Mouse (Mus musculus): ENCODE results near the gene Mcl1. TPM values are rescaled to one million over a fixed set of nuclear protein-coding genes. Genes with fewer than 3 reads are reported as not detected.

The Mcl1 gene
- polyA plus RNA-seq, 1 experiment from 2014 or later = 83.3 TPM

DNA sequence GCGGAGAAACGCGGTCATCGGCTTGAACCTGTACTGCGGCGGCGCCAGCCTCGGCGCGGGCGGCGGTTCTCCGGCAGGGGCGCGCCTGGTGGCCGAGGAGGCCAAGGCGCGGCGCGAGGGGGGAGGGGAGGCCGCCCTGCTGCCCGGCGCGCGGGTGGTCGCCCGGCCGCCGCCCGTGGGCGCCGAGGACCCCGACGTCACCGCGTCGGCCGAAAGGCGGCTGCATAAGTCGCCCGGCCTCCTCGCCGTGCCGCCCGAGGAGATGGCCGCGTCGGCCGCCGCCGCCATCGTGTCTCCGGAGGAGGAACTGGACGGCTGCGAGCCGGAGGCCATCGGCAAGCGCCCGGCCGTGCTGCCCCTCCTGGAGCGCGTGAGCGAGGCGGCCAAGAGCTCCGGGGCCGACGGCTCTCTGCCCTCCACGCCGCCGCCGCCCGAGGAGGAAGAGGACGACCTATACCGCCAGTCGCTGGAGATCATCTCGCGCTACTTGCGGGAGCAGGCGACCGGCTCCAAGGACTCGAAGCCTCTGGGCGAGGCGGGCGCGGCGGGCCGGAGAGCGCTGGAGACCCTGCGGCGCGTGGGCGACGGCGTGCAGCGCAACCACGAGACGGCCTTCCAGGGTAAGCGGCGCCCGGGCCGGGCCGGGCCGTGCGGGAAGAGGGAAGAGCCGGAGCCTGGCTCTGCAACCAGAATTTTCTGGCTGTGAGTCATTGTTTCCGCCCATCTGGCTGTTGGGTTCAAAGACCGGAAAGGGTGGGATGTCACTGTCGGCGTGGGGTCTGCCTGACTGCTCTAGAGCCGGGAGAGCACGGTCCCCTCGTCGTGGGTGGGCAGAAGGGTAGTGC, 502 bp downstream of the Mcl1 start:
- Histone ChIP-seq H3K4me2 (ENCODE audit: low read depth, low read length) (peak overlapping the region; percentile 81), H3K27ac (replicated peaks; ENCODE audit: low read depth, low read length) (peak overlapping the region; percentile 91), H3K9me3 (replicated peaks; ENCODE audit: control insufficient read depth, low read length) (no peaks in the 10 kb centered on the region), H3K9ac (replicated peaks; ENCODE audit: low read length) (peak overlapping the region; percentile 99), H3K36me3 (replicated peaks; ENCODE audit: control insufficient read depth, insufficient read depth, low read depth, low read length) (peaks cover 6% of the 10 kb centered on the region), H3K4me1 (ENCODE audit: control insufficient read depth, insufficient read depth, low read length) (0 out of 2 replicates have a peak, but pooled peaks cover 6% of the 10 kb centered on the region), H3K27me3 (ENCODE audit: control insufficient read depth, insufficient read depth, low read length) (no peaks in the 10 kb centered on the region), H3K4me3 (ENCODE audit: low read depth, low read length) (peak overlapping the region; percentile 99)
- DNase-seq (ENCODE audit: low spot score) = peak; percentile 86
- WGBS = under 1% methylated on average over 85 of the region's 113 CpGs
- peak; percentile 54 for ATAC-seq (replicated peaks; ENCODE audit: insufficient number of reproducible peaks, low FRiP score, low TSS enrichment, low read depth)

DNA sequence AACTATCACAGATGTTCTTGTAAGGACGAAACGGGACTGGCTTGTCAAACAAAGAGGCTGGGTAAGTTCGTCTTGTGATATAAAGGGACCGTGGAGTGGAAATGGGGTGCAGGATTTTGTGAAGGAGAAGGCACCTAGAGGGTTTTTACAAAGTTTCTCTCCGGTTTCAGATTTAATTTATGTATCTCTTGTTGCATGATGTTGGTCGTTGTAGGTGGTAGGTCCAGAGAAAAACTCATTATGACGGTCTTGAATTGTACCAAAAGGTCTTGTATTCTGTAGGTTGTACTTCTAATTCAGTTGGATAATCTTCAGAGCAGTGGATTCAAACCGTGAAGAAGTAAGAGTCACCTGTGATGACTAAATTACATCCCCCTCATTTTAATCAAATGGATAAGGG, 1.4 kb downstream of the Mcl1 start:
- DNase-seq (ENCODE audit: low spot score) = no peak
- Histone ChIP-seq H3K27ac (replicated peaks; ENCODE audit: low read depth, low read length) (peak overlapping the region; percentile 91; the same call in 1 of the 2 replicates), H3K36me3 (replicated peaks; ENCODE audit: control insufficient read depth, insufficient read depth, low read depth, low read length) (peaks cover 6% of the 10 kb centered on the region), H3K4me3 (ENCODE audit: low read depth, low read length) (peak overlapping the region; percentile 99), H3K4me1 (ENCODE audit: control insufficient read depth, insufficient read depth, low read length) (0 out of 2 replicates have a peak, but pooled peaks cover 6% of the 10 kb centered on the region), H3K9me3 (replicated peaks; ENCODE audit: control insufficient read depth, low read length) (no peaks in the 10 kb centered on the region), H3K4me2 (ENCODE audit: low read depth, low read length) (peak overlapping the region; percentile 81), H3K27me3 (ENCODE audit: control insufficient read depth, insufficient read depth, low read length) (no peaks in the 10 kb centered on the region), H3K9ac (replicated peaks; ENCODE audit: low read length) (peak overlapping the region; percentile 99)
- WGBS = 6% methylated on average over 8 of the region's 8 CpGs
- ATAC-seq (replicated peaks; ENCODE audit: insufficient number of reproducible peaks, low FRiP score, low TSS enrichment, low read depth) = no peak

DNA sequence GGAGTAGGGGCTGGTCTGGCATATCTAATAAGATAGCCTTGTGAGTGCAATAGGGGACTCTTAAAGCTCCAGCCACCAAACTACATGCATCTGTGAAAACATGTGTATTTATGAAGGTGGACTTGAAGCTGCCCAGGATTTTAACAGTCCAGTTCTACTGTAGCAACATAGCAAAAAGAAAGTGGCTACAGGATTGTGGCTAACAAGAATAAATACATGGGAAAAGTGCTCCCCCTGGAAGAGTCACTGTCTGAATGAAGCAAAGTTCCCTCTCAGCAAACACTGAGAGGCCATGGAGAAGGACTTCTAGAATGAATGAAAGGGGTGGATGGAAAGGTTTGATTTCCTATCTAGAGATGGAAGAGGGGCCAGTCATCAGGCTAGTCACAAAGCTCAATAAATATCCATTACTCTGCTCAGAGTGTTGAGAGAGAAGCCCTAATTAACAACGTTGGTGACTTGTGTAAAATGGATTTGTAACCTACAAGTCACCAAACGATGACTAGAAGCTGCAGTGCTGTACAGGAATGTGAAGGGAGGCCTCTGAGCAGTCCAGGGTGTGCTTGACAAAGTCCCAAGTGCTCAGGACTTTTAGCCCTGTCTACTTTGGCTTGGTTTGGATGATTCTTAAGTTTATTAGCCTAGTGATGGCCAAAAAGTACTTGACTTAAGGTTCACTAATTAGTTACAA, 2.3 kb downstream of the Mcl1 start:
- Histone ChIP-seq H3K27ac (replicated peaks; ENCODE audit: low read depth, low read length) (no peak overlapping the region), H3K36me3 (replicated peaks; ENCODE audit: control insufficient read depth, insufficient read depth, low read depth, low read length) (peaks cover 6% of the 10 kb centered on the region), H3K27me3 (ENCODE audit: control insufficient read depth, insufficient read depth, low read length) (no peaks in the 10 kb centered on the region), H3K4me3 (ENCODE audit: low read depth, low read length) (peak overlapping the region; percentile 99), H3K4me2 (ENCODE audit: low read depth, low read length) (peak overlapping the region; percentile 81), H3K9me3 (replicated peaks; ENCODE audit: control insufficient read depth, low read length) (no peaks in the 10 kb centered on the region), H3K9ac (replicated peaks; ENCODE audit: low read length) (peak overlapping the region; percentile 99), H3K4me1 (ENCODE audit: control insufficient read depth, insufficient read depth, low read length) (0 out of 2 replicates have a peak, but pooled peaks cover 6% of the 10 kb centered on the region)
- ATAC-seq (replicated peaks; ENCODE audit: insufficient number of reproducible peaks, low FRiP score, low TSS enrichment, low read depth) (no peak), DNase-seq (ENCODE audit: low spot score) (no peak)
- WGBS = 46% methylated on average over 2 of the region's 2 CpGs

DNA sequence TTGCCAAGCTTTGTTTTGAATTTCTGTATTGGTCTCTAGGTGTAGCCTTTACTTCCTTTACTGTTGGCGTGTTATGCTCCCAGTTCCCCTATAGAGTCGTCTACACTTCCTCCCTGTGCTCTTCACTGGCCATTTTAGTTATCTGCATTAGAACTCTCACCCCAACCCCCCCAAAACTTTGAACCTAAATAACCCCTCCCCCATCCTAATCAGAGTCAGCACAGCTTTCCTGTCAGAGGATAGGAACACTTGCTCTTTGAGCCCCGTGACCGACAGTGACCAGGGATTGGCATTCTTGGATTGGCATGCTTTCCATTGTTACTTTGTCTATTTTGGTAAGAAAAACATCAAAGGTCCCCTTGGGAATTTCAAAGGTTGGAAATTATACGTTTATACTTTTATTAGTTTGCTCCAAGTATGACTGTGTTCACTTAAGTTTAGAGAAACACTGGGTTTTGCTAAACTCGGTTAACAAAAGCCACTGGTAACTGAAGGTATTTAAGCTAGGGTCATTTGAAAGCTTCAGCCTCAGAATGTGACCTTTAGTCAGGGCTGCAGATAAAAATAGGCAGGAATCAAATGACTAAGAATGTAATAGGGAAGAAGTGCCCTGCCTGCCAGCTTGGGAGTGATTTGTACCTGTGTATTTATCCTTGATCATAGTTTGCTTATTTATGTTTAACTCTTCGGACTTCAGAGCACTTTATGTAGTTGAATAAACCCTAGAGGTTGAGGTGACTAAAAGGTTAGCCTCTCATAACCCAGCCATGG, 3.5 kb downstream of the Mcl1 start:
- H3K4me2 ChIP-seq (ENCODE audit: low read depth, low read length) = no peak overlapping the region; the same call in 1 of the 2 replicates
- H3K9ac ChIP-seq (replicated peaks; ENCODE audit: low read length) = no peak overlapping the region
- no peaks in the 10 kb centered on the region for H3K9me3 ChIP-seq (replicated peaks; ENCODE audit: control insufficient read depth, low read length)
- peaks cover 6% of the 10 kb centered on the region for H3K36me3 ChIP-seq (replicated peaks; ENCODE audit: control insufficient read depth, insufficient read depth, low read depth, low read length)
- no peak overlapping the region for H3K27ac ChIP-seq (replicated peaks; ENCODE audit: low read depth, low read length)
- H3K4me1 ChIP-seq (ENCODE audit: control insufficient read depth, insufficient read depth, low read length) = 0 out of 2 replicates have a peak, but pooled peaks cover 6% of the 10 kb centered on the region
- no peak overlapping the region for H3K4me3 ChIP-seq (ENCODE audit: low read depth, low read length)
- WGBS = 51% methylated on average over 7 of the region's 7 CpGs
- DNase-seq (ENCODE audit: low spot score) (no peak), ATAC-seq (replicated peaks; ENCODE audit: insufficient number of reproducible peaks, low FRiP score, low TSS enrichment, low read depth) (no peak)
- no peaks in the 10 kb centered on the region for H3K27me3 ChIP-seq (ENCODE audit: control insufficient read depth, insufficient read depth, low read length)

DNA sequence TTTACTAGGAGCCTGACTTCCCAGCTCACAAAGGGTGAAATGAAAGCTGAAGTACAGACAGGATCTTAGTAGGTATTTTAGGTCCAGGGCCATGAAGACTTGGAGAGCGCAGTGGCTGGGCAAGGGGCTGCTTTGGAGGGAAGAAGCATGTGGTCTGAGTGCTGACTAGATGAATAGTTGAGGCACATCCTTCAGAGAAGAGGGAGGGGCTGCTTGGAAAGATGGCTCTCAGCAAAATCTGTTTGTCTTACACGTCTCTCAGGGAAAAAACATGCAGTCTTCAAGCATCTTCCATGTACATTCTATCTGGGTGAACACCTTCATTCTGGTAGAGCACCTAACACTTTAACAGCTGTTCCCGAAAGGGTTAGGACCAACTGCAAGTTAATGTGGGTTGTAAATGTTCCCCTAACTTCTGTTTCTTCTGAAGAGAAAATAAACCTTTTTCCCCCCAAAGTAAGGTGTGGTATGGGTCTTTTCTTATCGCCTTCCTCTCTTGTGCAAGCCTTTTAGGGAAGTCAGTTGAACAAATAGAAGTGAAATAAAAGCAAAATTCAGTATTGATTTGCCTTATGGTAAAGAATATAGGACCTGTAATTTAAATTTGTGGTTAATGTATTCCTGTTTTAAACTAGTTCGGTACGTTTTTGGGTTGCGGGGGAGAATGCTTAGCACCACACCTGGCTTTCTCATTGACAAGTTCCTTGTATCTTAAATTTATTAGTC, 4.3 kb downstream of the Mcl1 start:
- H3K9ac ChIP-seq (replicated peaks; ENCODE audit: low read length) = no peak overlapping the region
- no peak overlapping the region for H3K4me2 ChIP-seq (ENCODE audit: low read depth, low read length)
- H3K4me3 ChIP-seq (ENCODE audit: low read depth, low read length) = no peak overlapping the region
- ATAC-seq (replicated peaks; ENCODE audit: insufficient number of reproducible peaks, low FRiP score, low TSS enrichment, low read depth) (no peak), DNase-seq (ENCODE audit: low spot score) (no peak)
- H3K36me3 ChIP-seq (replicated peaks; ENCODE audit: control insufficient read depth, insufficient read depth, low read depth, low read length) = peaks cover 6% of the 10 kb centered on the region
- 89% methylated on average over 7 of the region's 7 CpGs for WGBS
- H3K27me3 ChIP-seq (ENCODE audit: control insufficient read depth, insufficient read depth, low read length) = no peaks in the 10 kb centered on the region
- no peaks in the 10 kb centered on the region for H3K9me3 ChIP-seq (replicated peaks; ENCODE audit: control insufficient read depth, low read length)
- H3K27ac ChIP-seq (replicated peaks; ENCODE audit: low read depth, low read length) = no peak overlapping the region
- H3K4me1 ChIP-seq (ENCODE audit: control insufficient read depth, insufficient read depth, low read length) = peaks cover 6% of the 10 kb centered on the region; the same call in 1 of the 2 replicates

DNA sequence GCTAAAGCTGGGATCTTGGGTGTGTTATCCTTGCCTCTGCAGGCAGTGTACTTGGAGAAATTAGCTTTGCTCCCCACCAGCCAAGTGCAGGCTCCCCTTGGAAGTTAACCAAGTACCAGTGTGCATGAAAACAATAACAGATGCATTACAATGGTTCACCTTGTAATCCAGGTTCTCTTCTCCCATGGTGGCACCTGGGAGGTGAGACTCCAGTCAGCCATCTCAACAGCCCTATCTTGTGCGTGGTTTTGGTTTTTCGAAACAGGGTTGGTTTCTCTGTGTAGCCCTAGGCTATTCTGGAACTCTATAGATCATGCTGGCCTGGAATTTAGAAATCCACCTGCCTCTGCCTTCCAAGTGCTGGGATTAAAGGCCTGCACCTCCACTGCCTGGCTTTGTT, 4.9 kb downstream of the Mcl1 start:
- peaks cover 6% of the 10 kb centered on the region for H3K36me3 ChIP-seq (replicated peaks; ENCODE audit: control insufficient read depth, insufficient read depth, low read depth, low read length)
- H3K9ac ChIP-seq (replicated peaks; ENCODE audit: low read length) = no peak overlapping the region
- 82% methylated on average over 2 of the region's 2 CpGs for WGBS
- H3K4me2 ChIP-seq (ENCODE audit: low read depth, low read length) = no peak overlapping the region
- ATAC-seq (replicated peaks; ENCODE audit: insufficient number of reproducible peaks, low FRiP score, low TSS enrichment, low read depth) (no peak), DNase-seq (ENCODE audit: low spot score) (no peak)
- peaks cover 6% of the 10 kb centered on the region; the same call in 1 of the 2 replicates for H3K4me1 ChIP-seq (ENCODE audit: control insufficient read depth, insufficient read depth, low read length)
- H3K27ac ChIP-seq (replicated peaks; ENCODE audit: low read depth, low read length) = no peak overlapping the region
- no peaks in the 10 kb centered on the region for H3K9me3 ChIP-seq (replicated peaks; ENCODE audit: control insufficient read depth, low read length)
- no peaks in the 10 kb centered on the region for H3K27me3 ChIP-seq (ENCODE audit: control insufficient read depth, insufficient read depth, low read length)
- no peak overlapping the region for H3K4me3 ChIP-seq (ENCODE audit: low read depth, low read length)

DNA sequence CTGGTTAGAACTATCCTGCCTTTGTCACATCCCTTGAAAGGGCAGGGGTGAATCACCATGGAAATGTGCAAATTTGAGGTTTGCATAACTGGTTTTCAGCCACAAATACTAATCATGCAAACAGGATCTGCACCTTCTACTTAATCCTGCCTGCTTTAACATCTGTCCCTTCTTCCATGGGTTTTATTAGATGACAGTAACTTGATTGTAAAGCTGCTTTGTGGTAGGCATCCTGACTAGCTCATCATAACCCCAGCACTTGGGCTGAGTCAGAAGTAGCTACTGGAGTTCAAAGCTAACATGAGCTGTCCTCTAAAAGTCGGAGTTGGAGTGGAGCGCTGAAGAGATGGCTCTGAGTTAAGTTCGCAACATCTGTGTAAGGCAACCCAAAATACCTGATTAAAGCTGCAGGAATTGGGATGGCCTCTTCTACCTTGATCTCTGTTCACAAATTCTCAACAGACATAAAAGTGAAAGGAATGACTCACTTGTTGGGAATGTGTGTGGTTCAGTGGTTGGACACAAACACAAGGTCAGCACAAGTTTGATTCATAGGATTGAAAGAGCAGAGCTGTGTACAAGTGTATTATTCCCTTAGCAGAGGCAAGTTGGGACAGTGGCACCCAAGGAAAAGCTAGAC, 5.5 kb downstream of the Mcl1 start:
- no peak for ATAC-seq (replicated peaks; ENCODE audit: insufficient number of reproducible peaks, low FRiP score, low TSS enrichment, low read depth)
- no peak overlapping the region for H3K4me3 ChIP-seq (ENCODE audit: low read depth, low read length)
- peaks cover 6% of the 10 kb centered on the region for H3K36me3 ChIP-seq (replicated peaks; ENCODE audit: control insufficient read depth, insufficient read depth, low read depth, low read length)
- peaks cover 6% of the 10 kb centered on the region; the same call in 1 of the 2 replicates for H3K4me1 ChIP-seq (ENCODE audit: control insufficient read depth, insufficient read depth, low read length)
- H3K4me2 ChIP-seq (ENCODE audit: low read depth, low read length) = no peak overlapping the region
- no peak for DNase-seq (ENCODE audit: low spot score)
- no peak overlapping the region for H3K9ac ChIP-seq (replicated peaks; ENCODE audit: low read length)
- 93% methylated on average over 3 of the region's 3 CpGs for WGBS
- no peaks in the 10 kb centered on the region for H3K27me3 ChIP-seq (ENCODE audit: control insufficient read depth, insufficient read depth, low read length)
- H3K9me3 ChIP-seq (replicated peaks; ENCODE audit: control insufficient read depth, low read length) = no peaks in the 10 kb centered on the region
- no peak overlapping the region for H3K27ac ChIP-seq (replicated peaks; ENCODE audit: low read depth, low read length)

All from embryonic facial prominence, embryonic 11.5 days (tissue).